Comparison of ENCODE assay signal across 17 mouse cellular contexts in the genomic region with DNA sequence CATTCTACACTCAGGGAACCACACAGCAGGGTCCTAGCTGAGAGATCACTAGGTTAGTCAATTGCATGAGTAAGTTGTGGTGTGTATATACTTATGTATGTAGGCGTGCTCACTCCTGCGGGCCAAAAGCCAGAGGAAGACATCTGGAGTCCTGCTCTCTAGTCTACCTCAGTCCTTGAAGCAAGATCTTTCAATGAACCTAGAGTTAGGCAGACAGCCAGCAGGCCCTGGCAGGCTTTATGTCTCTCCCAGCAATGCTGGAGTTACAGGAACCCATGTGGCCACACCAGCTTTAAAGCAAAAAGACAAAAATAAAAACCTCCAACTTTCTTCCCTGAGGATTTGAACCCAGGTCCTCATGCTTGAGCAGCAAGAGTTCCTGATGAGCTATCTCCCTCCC.
A peak's percentile ranks its signal among the peaks of the same experiment; 100 is the strongest.
DNase-seq lines count a peak whose midpoint lies in the region.
"Had no signal": no experiment of that assay in that cellular context is flagged by ENCODE, and none has a peak within 500 bp of the region (broad histone marks: within the 10 kb centered on the region; RNA-seq: fewer than 3 reads in every experiment).

No protein-coding gene starts in this region.

- DNase-seq in adrenal gland, postnatal 14 days, result peak; percentile 32
- DNase-seq in adrenal gland, adult 18-20 months (ENCODE audit: low spot score in 2 of 2), result no peak
- peak; percentile 25 for DNase-seq in heart, postnatal 10 days
- no peak for DNase-seq in heart, adult 11 months
- peak; percentile 30 for DNase-seq in left cerebral cortex, postnatal 4 days
- no peak for DNase-seq in left cerebral cortex, postnatal 36 days (ENCODE audit: low spot score in 2 of 2)
- peak; percentile 10 for DNase-seq in NIH3T3 (ENCODE audit: low read depth)
- DNase-seq: forebrain, postnatal 0 days; gastrocnemius, postnatal 14 days; heart, adult 18-20 months; kidney, adult 8-10 months; kidney, postnatal 10 days; lung, adult 2 months; retina, postnatal 1 day; right cerebral cortex, postnatal 25 days; spleen, adult 18-20 months; thymus, postnatal 14 days had no signal

- intact Hi-C loops in heart, postnatal 10 days (cut with DNase I), result no loop called here
- intact Hi-C loops in left cerebral cortex, postnatal 4 days (cut with DNase I), result no loop called here
- intact Hi-C loops in left cerebral cortex, postnatal 36 days (cut with DNase I), result no loop called here

Comparison
In these comparisons a context has a peak if more than half of its experiments do, and no peak if none do; other contexts are left out.
1. DNase-seq: peak in adrenal gland, postnatal 14 days (single experiment), heart, postnatal 10 days (2 of 2), left cerebral cortex, postnatal 4 days (single experiment) and NIH3T3 (single experiment); none in adrenal gland, adult 18-20 months (0 of 2), heart, adult 11 months (single experiment) and left cerebral cortex, postnatal 36 days (0 of 2).